Mouse (Mus musculus) MEL (cell line): ENCODE data around the gene Olfr1330.

Experiments used
- CTCF ChIP-seq, 3 experiments: IDR thresholded peaks in 2 of 3; conservative IDR thresholded peaks in 1 of 3; 2 replicates each; pipeline ENCODE4 v1.5.1; 2011 to 2012; ENCODE audit warnings: low read length in 3 of 3, low read depth in 2 of 3, mild to moderate bottlenecking in 2 of 3, improper control_type of control experiment in 1 of 3, inconsistent platforms in 1 of 3, mixed read lengths in 1 of 3, moderate library complexity in 1 of 3; ENCODE audit not compliant: control insufficient read depth in 1 of 3, insufficient read depth in 1 of 3, poor library complexity in 1 of 3, severe bottlenecking in 1 of 3
- RAD21 ChIP-seq: IDR thresholded peaks from 2 replicates; pipeline ENCODE4 v1.6.1; 2011; ENCODE audit warnings: mild to moderate bottlenecking, low read depth, low read length, improper control_type of control experiment

DNA sequence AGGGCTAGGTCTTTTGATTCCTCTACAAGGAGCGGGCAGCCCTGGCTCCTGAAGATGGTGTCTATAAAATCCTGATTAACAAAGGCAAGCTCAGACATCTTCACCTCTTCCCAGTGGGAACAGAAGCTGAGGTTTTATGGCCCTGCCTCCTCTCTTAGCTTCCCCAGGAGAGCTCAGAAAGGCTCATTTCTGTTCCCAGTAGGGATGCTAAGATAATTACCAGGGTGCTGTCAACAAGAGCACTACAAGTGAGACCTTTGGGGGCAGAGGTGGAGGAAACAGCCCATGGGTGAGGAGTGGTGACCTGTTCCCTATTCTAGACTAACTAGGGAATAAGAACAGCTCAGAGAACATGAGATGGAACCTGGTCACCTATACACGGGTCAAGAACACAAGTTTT, 50.1 kb downstream of the Olfr1330 start, which contains the start of gene Olfr1328:
- no peak for TF ChIP-seq CTCF (IDR thresholded peaks at IDR 0.05 in 2 of 3, conservative IDR thresholded peaks at IDR 0.05 in 1 of 3; ENCODE audit: control insufficient read depth in 1 of 3, insufficient read depth in 1 of 3, low read depth in 2 of 3, low read length in 3 of 3, poor library complexity in 1 of 3, severe bottlenecking in 1 of 3)
- TF ChIP-seq RAD21, result no peak
